Mouse (Mus musculus): Measurements from ENCODE around the gene Enkd1. TPM values are rescaled to one million over a fixed set of nuclear protein-coding genes. Genes with fewer than 3 reads are reported as not detected.

The Enkd1 gene
- polyA plus RNA-seq, 2 experiments: 19.8 to 43.3 TPM

DNA sequence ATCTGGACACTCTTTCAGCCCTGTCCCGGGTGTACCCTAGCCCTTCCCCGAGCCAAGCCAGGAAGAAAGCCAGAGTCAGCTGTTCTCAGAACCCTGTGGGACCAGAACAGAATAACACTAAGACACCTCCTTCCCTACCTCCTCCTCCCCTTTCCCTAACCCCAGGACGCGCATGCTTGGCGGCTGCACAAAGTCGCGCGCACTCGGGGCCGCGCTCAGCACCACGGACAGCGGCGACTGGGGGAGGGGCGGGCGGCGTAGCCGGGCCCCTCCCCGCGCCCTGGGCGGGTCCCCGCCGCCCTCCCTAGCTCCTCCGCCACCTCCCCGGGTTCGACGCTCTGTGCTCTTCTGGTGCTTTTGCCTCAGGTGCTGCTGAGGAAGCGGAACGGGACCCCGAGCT, 14.4 kb downstream of the Enkd1 start:
- Histone ChIP-seq H3K27me3 (ENCODE audit: control insufficient read depth, insufficient read depth, low read length) (no peaks in the 10 kb centered on the region), H3K27ac (replicated peaks; ENCODE audit: low read depth, low read length) (no peak overlapping the region), H3K36me3 (ENCODE audit: control insufficient read depth, insufficient read depth, low read length) (peaks cover 24% of the 10 kb centered on the region), H3K4me3 (replicated peaks; ENCODE audit: low read length) (peak overlapping the region; percentile 46), H3K4me2 (replicated peaks; ENCODE audit: low read depth, low read length, severe bottlenecking) (peak overlapping the region; percentile 94), H3K9me3 (ENCODE audit: control insufficient read depth, low read length) (no peaks in the 10 kb centered on the region), H3K4me1 (ENCODE audit: control insufficient read depth, insufficient read depth, low read length) (peaks cover 11% of the 10 kb centered on the region), H3K9ac (ENCODE audit: low read depth, low read length, severe bottlenecking) (peak overlapping the region; percentile 34; the same call in 1 of the 2 replicates)
- WGBS: 3% methylated on average over 27 of the region's 30 CpGs
- peak; percentile 32; the same call in 1 of the 2 replicates for ATAC-seq (ENCODE audit: low FRiP score, low read depth)
- peak; percentile 45 for DNase-seq (ENCODE audit: low spot score)
- TF ChIP-seq POLR2A (IDR thresholded peaks at IDR 0.05; ENCODE audit: borderline replicate concordance, extremely low read depth, insufficient read depth, insufficient read length): no peak

DNA sequence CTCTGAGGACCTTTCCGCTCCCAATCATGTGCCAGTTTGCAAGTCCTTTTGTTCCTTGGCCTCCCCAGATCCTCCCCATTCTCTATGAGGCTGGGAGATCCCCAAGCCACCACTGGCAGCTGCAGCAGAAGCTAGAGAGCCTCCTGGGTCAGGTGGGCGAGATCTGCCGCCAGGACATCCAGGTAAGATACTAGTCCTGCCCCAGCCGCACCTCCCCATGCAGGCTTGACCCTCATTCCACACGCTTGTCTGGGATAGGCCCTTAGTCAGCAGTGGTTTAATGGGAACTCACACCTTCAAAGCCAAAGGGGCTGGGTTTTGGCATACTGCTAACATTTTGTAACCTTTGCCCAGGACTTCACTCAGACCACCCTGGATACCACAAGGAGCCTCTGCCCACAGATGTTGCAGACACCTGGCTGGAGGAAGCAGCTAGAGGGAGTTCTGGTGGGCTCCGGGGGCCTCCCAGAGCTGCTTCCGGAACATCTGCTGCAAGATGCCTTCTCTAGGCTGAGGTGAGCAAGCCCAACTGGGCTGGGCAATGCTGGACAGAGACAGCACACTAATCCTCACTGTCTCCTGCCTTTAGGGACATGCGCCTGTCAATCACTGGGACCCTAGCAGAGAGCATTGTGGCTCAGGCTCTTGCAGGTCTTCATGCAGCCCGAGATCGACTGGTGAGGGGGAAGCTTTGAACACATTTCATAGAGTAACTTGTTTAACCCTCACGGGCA, 15.4 kb downstream of the Enkd1 start:
- Histone ChIP-seq H3K9ac (ENCODE audit: low read depth, low read length, severe bottlenecking) (no peak overlapping the region), H3K27me3 (ENCODE audit: control insufficient read depth, insufficient read depth, low read length) (no peaks in the 10 kb centered on the region), H3K9me3 (ENCODE audit: control insufficient read depth, low read length) (no peaks in the 10 kb centered on the region), H3K4me1 (ENCODE audit: control insufficient read depth, insufficient read depth, low read length) (peaks cover 11% of the 10 kb centered on the region), H3K27ac (replicated peaks; ENCODE audit: low read depth, low read length) (no peak overlapping the region), H3K36me3 (ENCODE audit: control insufficient read depth, insufficient read depth, low read length) (peaks cover 14% of the 10 kb centered on the region), H3K4me2 (replicated peaks; ENCODE audit: low read depth, low read length, severe bottlenecking) (no peak overlapping the region), H3K4me3 (replicated peaks; ENCODE audit: low read length) (no peak overlapping the region)
- 92% methylated on average over 11 of the region's 11 CpGs for WGBS
- no peak for ATAC-seq (ENCODE audit: low FRiP score, low read depth)
- no peak for TF ChIP-seq POLR2A (IDR thresholded peaks at IDR 0.05; ENCODE audit: borderline replicate concordance, extremely low read depth, insufficient read depth, insufficient read length)
- no peak for DNase-seq (ENCODE audit: low spot score)

DNA sequence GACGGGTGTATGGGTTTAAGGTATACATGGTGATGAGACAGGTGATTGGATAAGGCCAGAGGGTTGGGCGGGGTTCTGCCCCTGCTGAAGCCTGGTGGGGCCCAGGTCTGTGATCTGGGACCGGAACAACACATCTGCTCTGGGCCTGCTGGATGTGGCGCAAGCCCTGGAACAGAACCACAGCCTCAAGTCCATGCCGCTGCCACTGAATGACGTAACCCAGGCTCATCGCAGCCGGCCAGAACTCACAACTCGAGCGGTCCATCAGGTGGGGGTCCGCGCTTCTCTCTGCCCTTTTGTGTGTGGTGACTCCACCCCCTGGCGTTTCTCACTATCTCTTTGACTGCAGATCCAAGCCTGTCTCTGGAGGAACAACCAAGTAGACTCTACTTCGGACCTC, 17.0 kb downstream of the Enkd1 start:
- WGBS: 71% methylated on average over 14 of the region's 14 CpGs
- H3K27me3 ChIP-seq (ENCODE audit: control insufficient read depth, insufficient read depth, low read length): no peaks in the 10 kb centered on the region
- no peak overlapping the region for H3K27ac ChIP-seq (replicated peaks; ENCODE audit: low read depth, low read length)
- DNase-seq (ENCODE audit: low spot score) (no peak), ATAC-seq (ENCODE audit: low FRiP score, low read depth) (no peak)
- no peaks in the 10 kb centered on the region for H3K36me3 ChIP-seq (ENCODE audit: control insufficient read depth, insufficient read depth, low read length)
- no peak overlapping the region for H3K4me3 ChIP-seq (replicated peaks; ENCODE audit: low read length)
- no peak overlapping the region for H3K9ac ChIP-seq (ENCODE audit: low read depth, low read length, severe bottlenecking)
- no peak overlapping the region for H3K4me2 ChIP-seq (replicated peaks; ENCODE audit: low read depth, low read length, severe bottlenecking)
- no peaks in the 10 kb centered on the region for H3K9me3 ChIP-seq (ENCODE audit: control insufficient read depth, low read length)
- TF ChIP-seq POLR2A (IDR thresholded peaks at IDR 0.05; ENCODE audit: borderline replicate concordance, extremely low read depth, insufficient read depth, insufficient read length): no peak
- H3K4me1 ChIP-seq (ENCODE audit: control insufficient read depth, insufficient read depth, low read length): peaks cover 11% of the 10 kb centered on the region

DNA sequence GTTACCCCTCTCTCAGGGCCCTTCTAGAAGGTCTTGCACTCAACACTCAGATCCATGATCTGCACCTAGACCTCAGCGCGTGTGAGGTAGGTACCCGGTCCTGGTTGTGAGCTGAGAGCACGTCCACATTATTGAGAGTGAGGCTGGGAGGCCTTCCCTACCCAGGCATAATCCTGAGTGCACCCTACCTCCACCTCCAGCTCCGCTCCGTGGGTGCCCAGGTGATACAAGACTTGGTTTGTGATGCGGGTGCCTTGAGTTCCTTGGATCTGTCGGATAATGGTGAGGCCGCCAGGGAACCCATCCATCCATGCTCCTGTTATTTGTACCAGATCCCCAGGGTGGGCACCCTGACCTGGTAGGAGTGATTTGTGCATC, 18.0 kb downstream of the Enkd1 start:
- Histone ChIP-seq H3K4me2 (replicated peaks; ENCODE audit: low read depth, low read length, severe bottlenecking) (no peak overlapping the region), H3K4me1 (ENCODE audit: control insufficient read depth, insufficient read depth, low read length) (peaks cover 16% of the 10 kb centered on the region)
- 85% methylated on average over 9 of the region's 9 CpGs for WGBS

DNA sequence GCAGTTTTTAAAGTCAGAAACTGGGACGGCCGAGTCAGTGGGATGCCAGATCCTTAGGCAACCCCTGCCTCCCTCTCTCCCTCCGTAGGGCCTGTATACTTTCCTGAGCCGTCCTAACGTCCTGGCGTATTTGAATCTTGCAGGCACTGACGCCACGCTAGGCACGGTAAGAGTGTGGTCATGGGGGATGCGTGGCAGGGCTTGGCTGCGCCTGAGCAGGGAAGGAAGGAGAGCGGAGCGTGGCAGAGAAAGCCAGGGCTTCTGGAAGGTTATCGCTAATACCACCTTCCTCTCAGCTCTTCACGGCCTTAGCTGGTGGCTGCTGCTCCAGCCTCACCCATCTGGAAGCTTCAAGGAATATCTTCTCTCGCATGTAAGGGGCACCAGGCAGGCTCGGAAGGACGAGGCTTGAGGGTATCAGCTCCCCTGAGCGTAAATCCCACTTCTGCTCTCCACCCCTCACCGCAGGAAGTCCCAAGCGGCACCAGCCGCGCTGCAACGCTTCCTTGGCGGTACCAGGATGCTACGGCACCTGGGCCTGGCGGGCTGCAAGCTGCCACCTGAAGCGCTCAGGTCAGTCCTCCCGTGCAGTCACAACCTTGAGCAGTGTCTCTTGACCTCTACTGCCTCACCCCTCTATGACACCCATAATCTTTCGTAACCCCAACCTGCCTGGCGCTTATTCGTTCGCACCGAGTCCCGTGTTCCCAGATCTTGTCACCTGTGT, 18.6 kb downstream of the Enkd1 start:
- no peak overlapping the region for H3K4me2 ChIP-seq (replicated peaks; ENCODE audit: low read depth, low read length, severe bottlenecking)
- TF ChIP-seq POLR2A (IDR thresholded peaks at IDR 0.05; ENCODE audit: borderline replicate concordance, extremely low read depth, insufficient read depth, insufficient read length): no peak
- 62% methylated on average over 35 of the region's 35 CpGs for WGBS
- DNase-seq (ENCODE audit: low spot score): no peak
- H3K9me3 ChIP-seq (ENCODE audit: control insufficient read depth, low read length): no peaks in the 10 kb centered on the region
- H3K27me3 ChIP-seq (ENCODE audit: control insufficient read depth, insufficient read depth, low read length): no peaks in the 10 kb centered on the region
- no peak overlapping the region for H3K27ac ChIP-seq (replicated peaks; ENCODE audit: low read depth, low read length)
- H3K9ac ChIP-seq (ENCODE audit: low read depth, low read length, severe bottlenecking): no peak overlapping the region
- peaks cover 13% of the 10 kb centered on the region for H3K4me1 ChIP-seq (ENCODE audit: control insufficient read depth, insufficient read depth, low read length)
- no peak overlapping the region for H3K4me3 ChIP-seq (replicated peaks; ENCODE audit: low read length)
- no peak for ATAC-seq (ENCODE audit: low FRiP score, low read depth)
- H3K36me3 ChIP-seq (ENCODE audit: control insufficient read depth, insufficient read depth, low read length): peaks cover under 1% of the 10 kb centered on the region

More for the DNA sequence above, 18.0 kb downstream of the Enkd1 start:
- H3K9me3 ChIP-seq (ENCODE audit: control insufficient read depth, low read length): no peaks in the 10 kb centered on the region
- H3K27me3 ChIP-seq (ENCODE audit: control insufficient read depth, insufficient read depth, low read length): no peaks in the 10 kb centered on the region
- H3K4me3 ChIP-seq (replicated peaks; ENCODE audit: low read length): no peak overlapping the region
- H3K27ac ChIP-seq (replicated peaks; ENCODE audit: low read depth, low read length): no peak overlapping the region
- no peaks in the 10 kb centered on the region for H3K36me3 ChIP-seq (ENCODE audit: control insufficient read depth, insufficient read depth, low read length)
- no peak for TF ChIP-seq POLR2A (IDR thresholded peaks at IDR 0.05; ENCODE audit: borderline replicate concordance, extremely low read depth, insufficient read depth, insufficient read length)
- ATAC-seq (ENCODE audit: low FRiP score, low read depth): no peak
- DNase-seq (ENCODE audit: low spot score): no peak
- no peak overlapping the region for H3K9ac ChIP-seq (ENCODE audit: low read depth, low read length, severe bottlenecking)

Measured in limb, embryonic 14.5 days (tissue).